Mouse (Mus musculus): ENCODE measurements around the gene Tnip1. TPM values are rescaled to one million over a fixed set of nuclear protein-coding genes. Genes with fewer than 3 reads are reported as not detected.

Gene Tnip1
- polyA plus RNA-seq, 1 experiment from 2014 or later: 29.9 TPM

DNA sequence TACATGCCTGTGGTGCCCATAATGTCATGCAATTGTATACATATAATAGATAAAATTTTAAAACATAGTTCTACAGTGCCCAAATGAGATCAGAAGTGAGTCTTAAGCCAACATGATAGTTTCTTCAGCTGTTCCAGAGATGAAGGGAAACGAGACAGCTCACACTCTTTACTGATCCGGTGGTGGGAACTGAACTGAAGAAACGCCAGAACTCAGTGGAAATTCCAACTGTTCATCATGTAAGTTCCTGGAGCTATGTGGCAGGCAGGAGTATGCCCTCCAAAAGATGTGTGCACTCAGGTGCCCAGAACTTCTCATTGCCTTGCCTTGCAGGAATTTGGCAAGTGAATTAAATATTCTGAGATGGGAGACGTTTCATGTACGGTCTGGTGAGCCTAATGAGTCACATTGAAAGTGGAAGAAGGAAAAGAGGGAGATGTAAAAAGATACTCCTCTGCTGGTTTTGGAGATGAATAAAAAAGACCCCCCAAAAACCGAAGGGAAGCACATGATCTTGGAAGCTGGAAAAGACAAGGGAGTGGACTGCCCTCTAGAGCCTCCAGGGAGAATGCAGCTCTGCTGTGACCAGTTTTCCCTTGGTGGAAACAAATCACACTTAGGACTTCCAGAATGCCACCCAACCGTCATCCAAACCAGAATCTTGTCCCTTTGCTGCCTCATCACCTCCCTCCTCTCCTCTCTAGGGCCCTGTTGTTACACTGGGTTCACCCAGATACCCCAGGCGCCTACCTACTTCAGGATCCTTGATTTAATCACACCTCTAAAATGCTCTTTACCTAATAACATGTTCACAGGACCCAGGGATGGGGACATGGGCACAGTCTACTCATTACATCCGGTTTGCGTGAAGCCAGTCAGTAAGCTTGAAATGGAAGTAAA lies 99.8 kb downstream of the Tnip1 start:
- H3K36me3 ChIP-seq (ENCODE audit: control insufficient read depth, insufficient read depth): no peaks in the 10 kb centered on the region
- H3K4me3 ChIP-seq (ENCODE audit: low read depth, low read length): no peak overlapping the region
- 0 out of 2 replicates have a peak, but pooled peaks cover 5% of the 10 kb centered on the region for H3K4me1 ChIP-seq (replicated peaks; ENCODE audit: control insufficient read depth, insufficient read depth, low read length)
- TF ChIP-seq CTCF (IDR thresholded peaks at IDR 0.05; ENCODE audit: low read depth): peak; percentile 85
- H3K9ac ChIP-seq (ENCODE audit: low read depth, low read length): no peak overlapping the region
- ATAC-seq: no peak
- H3K27me3 ChIP-seq (replicated peaks; ENCODE audit: control insufficient read depth, insufficient read depth, low read length): no peaks in the 10 kb centered on the region
- no peaks in the 10 kb centered on the region for H3K9me3 ChIP-seq (ENCODE audit: control insufficient read depth)
- H3K27ac ChIP-seq (ENCODE audit: low read depth, low read length): no peak overlapping the region
- H3K4me2 ChIP-seq (replicated peaks; ENCODE audit: low read depth): no peak overlapping the region; the same call in 1 of the 2 replicates
- 45% methylated on average over 10 of the region's 10 CpGs for WGBS

DNA sequence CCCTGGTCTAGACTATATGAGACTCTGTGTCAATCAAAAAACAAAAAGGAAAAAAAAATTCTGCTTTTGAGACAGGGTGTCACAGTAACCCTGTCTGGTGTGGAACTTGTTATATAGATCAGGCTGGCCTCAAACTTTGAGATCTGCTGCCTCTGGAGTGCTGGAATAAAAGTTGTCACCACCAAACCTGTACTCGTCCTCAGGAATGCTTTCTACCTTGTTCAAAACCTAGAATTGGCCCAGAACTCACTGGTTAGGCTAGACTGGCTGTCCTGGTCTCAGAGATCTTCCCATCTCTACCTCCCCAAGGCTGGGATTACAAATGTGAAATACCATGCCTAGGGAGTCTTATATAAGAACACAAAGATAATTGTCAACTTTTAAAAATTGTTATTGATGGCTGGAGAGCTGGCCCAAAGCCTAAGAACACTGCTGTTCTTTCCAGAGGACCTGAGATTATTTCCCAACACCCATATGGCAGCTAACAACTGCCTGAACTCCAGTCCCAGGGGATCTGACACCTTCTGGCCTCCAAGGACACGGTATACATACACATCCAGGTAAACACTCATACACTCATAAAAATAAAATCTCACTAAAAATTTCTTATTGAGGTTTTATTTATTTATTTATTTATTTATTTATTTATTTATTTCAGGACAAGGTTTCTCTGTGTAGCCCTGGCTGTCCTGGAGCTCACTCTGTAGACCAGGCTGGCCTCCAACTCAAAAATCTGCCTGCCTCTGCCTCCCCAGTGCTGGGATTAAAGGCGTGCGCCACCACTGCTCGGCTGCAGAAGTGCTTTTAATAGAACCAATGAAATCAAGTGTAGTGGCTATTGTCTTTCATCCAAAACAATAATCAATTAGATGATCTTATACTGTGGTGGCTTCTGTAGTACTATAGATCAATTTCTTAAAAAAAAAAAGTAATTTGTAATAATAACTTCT lies 101.0 kb downstream of the Tnip1 start:
- H3K27ac ChIP-seq (ENCODE audit: low read depth, low read length): 0 out of 2 replicates have a peak overlapping the region, but pooled peaks have one; percentile 30
- peak overlapping the region; percentile 93; the same call in 1 of the 2 replicates for H3K4me2 ChIP-seq (replicated peaks; ENCODE audit: low read depth)
- no peaks in the 10 kb centered on the region for H3K36me3 ChIP-seq (ENCODE audit: control insufficient read depth, insufficient read depth)
- no peaks in the 10 kb centered on the region for H3K27me3 ChIP-seq (replicated peaks; ENCODE audit: control insufficient read depth, insufficient read depth, low read length)
- H3K4me1 ChIP-seq (replicated peaks; ENCODE audit: control insufficient read depth, insufficient read depth, low read length): 0 out of 2 replicates have a peak, but pooled peaks cover 5% of the 10 kb centered on the region
- H3K9ac ChIP-seq (ENCODE audit: low read depth, low read length): no peak overlapping the region
- 89% methylated on average over 5 of the region's 5 CpGs for WGBS
- no peak for TF ChIP-seq CTCF (IDR thresholded peaks at IDR 0.05; ENCODE audit: low read depth)
- no peak for ATAC-seq
- H3K4me3 ChIP-seq (ENCODE audit: low read depth, low read length): no peak overlapping the region
- no peaks in the 10 kb centered on the region for H3K9me3 ChIP-seq (ENCODE audit: control insufficient read depth)

Other genes with a start within 250 kb of the Tnip1 start
- 58.8 and 63.5 TPM in 2 replicates for gene Cdc42se2, start 175.2 kb downstream of the Tnip1 start, polyA plus RNA-seq (2015; fragmentation: Nextera tagmentation; extraction: Ambion mirVana)
- gene Lyrm7, start 102.0 kb downstream of the Tnip1 start, polyA plus RNA-seq (2015; fragmentation: Nextera tagmentation; extraction: Ambion mirVana): 2.7 and 5.8 TPM in 2 replicates
- 1,016 and 1,041 TPM in 2 replicates for gene Hint1, start 96.5 kb downstream of the Tnip1 start, polyA plus RNA-seq (2015; fragmentation: Nextera tagmentation; extraction: Ambion mirVana)
- 6,664 and 6,785 TPM in 2 replicates for gene Gpx3, start 60.5 kb downstream of the Tnip1 start, polyA plus RNA-seq (2015; fragmentation: Nextera tagmentation; extraction: Ambion mirVana)
- gene Anxa6, start 70.5 kb upstream of the Tnip1 start, polyA plus RNA-seq (2015; fragmentation: Nextera tagmentation; extraction: Ambion mirVana): 86.9 and 89.2 TPM in 2 replicates
- gene Ccdc69, start 115.2 kb upstream of the Tnip1 start, polyA plus RNA-seq (2015; fragmentation: Nextera tagmentation; extraction: Ambion mirVana): 3.5 and 4.2 TPM in 2 replicates
- gene Gm2a, start 135.2 kb upstream of the Tnip1 start, polyA plus RNA-seq (2015; fragmentation: Nextera tagmentation; extraction: Ambion mirVana): 14.8 and 15.4 TPM in 2 replicates
- not detected in 2 replicates for gene Slc36a3, start 188.8 kb upstream of the Tnip1 start, polyA plus RNA-seq (2015; fragmentation: Nextera tagmentation; extraction: Ambion mirVana)
- not detected in 2 replicates for gene Slc36a2, start 222.2 kb upstream of the Tnip1 start, polyA plus RNA-seq (2015; fragmentation: Nextera tagmentation; extraction: Ambion mirVana)
- gene Slc36a1, start 241.4 kb upstream of the Tnip1 start, polyA plus RNA-seq (2015; fragmentation: Nextera tagmentation; extraction: Ambion mirVana): 4.3 and 5.4 TPM in 2 replicates